Mouse (Mus musculus) heart, postnatal 0 days (tissue): Measurements from ENCODE around the gene Arhgap42.

Experiments used
- CTCF ChIP-seq: IDR thresholded peaks from 2 replicates; pipeline ENCODE4 v1.5.1; 2016; ENCODE audit warnings: antibody characterized with exemption, control low read depth, low read depth
- EP300 ChIP-seq: IDR thresholded peaks from 2 replicates; pipeline ENCODE4 v1.6.1; 2016; ENCODE audit warnings: antibody characterized with exemption, low read depth

DNA sequence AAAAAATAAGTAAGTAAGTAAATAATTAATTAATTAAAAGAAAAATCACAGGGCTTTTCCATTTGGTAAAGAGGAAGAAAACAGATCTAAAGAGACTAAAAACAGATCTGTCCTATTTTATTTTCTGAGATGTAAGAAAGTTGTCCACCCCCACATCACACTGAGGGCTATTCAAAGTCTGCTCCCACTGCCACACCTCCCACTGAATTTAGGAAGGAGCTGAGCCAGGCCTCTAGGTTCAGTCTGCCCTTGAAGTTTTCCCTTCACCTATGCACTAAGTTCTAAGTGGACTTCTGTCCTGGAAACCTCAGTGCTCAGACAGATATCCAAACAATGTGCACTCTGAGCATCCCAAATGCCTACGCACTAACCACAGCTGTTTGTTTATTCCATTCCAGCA is 15.9 kb upstream of the Arhgap42 start:
- TF ChIP-seq CTCF (no peak), EP300 (no peak)
